Mouse (Mus musculus) brain, embryonic 14.5 days (tissue): ENCODE data around the gene Tctex1d4. TPM values are rescaled to one million over a fixed set of nuclear protein-coding genes. Genes with fewer than 3 reads are reported as not detected.

ENCODE experiments used
- DNase-seq: peaks from one replicate; pipeline ENCODE4 v3.0.0-alpha.2; 2011; ENCODE audit warnings: low read depth
- CTCF ChIP-seq: fragments of 200-500 bp; IDR thresholded peaks from 2 replicates; pipeline ENCODE4 v1.5.1; 2012; ENCODE audit warnings: inconsistent platforms, mild to moderate bottlenecking, moderate library complexity, borderline replicate concordance; ENCODE audit not compliant: insufficient read depth, insufficient read length; ENCODE audit errors: extremely low read depth
- POLR2A ChIP-seq: fragments of 200-500 bp; IDR thresholded peaks from 2 replicates; pipeline ENCODE4 v1.6.1; 2012; ENCODE audit warnings: mild to moderate bottlenecking, inconsistent platforms, borderline replicate concordance; ENCODE audit not compliant: poor library complexity, insufficient read depth, insufficient read length, severe bottlenecking; ENCODE audit errors: extremely low read depth
- polyA plus RNA-seq: library from polyadenylated mRNA; depleted of rRNA; stranded (reverse); fragments of >200 nt; gene quantifications from 2 replicates; pipeline ENCODE4 v1.2.3, GENCODE M21; 2012; rRNA removed

The Tctex1d4 gene
- 0.52 and 0.67 TPM in 2 replicates for polyA plus RNA-seq

- no peak for DNase-seq
- TF ChIP-seq CTCF, result no peak
- TF ChIP-seq POLR2A, result no peak
Measured at GRCm38 (mm10) chr4:117126675-117127290, at the start of gene Tctex1d4. Gene Tctex1d4, plus strand, starts transcription at chr4:117126794.

- TF ChIP-seq POLR2A (no peak), CTCF (no peak)
- no peak for DNase-seq
Measured at GRCm38 (mm10) chr4:117087948-117088640, 38.5 kb upstream of the Tctex1d4 start.

DNA sequence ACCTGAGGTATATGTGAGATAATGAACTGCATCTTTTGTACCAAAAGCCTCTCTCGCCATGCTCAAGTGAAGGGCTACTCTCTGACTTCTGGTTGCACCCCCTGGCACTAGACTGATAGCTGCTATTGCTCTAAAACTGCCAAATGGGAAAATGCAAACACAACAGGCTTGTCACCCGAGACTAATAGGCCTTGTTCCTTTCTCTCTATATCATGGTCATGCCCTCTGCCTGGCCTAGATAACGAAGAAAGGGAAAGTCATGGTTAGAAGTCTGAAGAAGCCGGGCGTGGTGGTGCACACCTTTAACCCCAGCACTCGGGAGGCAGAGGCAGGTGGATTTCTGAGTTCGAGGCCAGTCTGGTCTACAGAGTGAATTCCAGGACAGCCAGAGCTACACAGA, 36.0 kb upstream of the Tctex1d4 start:
- TF ChIP-seq CTCF, result no peak
- TF ChIP-seq POLR2A, result no peak
- DNase-seq, result no peak

GRCm38 (mm10) chr4:117094626-117095361, 31.8 kb upstream of the Tctex1d4 start:
- no peak for DNase-seq
- TF ChIP-seq CTCF (no peak), POLR2A (no peak)

DNA sequence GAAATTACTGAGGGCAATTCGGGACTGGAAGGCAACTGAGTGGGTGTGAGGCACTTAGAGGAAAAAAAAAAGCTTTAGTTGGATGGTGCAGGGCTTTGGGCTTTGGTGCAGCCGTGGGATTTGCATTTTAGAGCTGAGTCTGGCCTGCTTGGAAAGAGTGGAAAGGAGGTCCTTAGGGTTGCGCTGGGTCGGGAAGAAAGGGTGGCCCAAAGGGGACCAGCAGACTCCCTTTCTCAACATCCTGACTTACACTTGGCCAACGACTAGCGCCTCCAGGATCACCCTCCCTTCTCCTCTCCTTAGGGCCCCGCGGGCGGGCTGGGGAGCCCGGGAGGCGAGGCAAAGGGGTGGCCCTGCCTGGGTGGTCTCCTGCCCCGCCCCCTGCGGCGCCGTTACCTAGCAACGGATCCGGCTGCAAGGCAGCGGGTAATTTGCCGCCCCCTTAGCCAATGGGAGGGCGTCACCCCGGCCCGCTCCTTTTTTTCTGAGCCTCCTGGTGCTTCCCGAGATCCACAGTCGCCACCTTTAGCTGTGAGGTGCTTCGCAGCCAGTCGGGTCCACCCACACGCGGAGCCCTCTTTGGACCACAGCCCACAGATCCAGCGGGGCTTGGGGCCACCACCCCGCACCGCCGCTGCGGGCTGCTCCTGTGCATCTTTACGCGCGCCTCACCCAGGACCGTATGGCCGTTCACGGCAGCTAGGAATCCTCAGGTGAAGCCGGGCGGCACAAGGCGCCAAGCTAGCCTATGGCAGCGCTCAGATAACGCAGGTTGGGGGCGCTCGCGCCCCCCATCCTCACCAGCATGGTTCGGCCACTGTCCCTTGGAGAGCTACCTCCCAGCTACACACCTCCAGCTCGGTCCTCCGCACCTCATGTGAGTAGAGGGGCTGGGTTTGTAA, 30.8 kb upstream of the Tctex1d4 start, which contains the start of gene Ptch2:
Gene Ptch2 (plus strand): TSS at position 525 of the 902 bp plus-strand sequence.
- TF ChIP-seq CTCF, result no peak
- TF ChIP-seq POLR2A, result 0 out of 2 replicates have a peak, but pooled peaks have one; percentile 4
- DNase-seq, result peak; percentile 86

DNA sequence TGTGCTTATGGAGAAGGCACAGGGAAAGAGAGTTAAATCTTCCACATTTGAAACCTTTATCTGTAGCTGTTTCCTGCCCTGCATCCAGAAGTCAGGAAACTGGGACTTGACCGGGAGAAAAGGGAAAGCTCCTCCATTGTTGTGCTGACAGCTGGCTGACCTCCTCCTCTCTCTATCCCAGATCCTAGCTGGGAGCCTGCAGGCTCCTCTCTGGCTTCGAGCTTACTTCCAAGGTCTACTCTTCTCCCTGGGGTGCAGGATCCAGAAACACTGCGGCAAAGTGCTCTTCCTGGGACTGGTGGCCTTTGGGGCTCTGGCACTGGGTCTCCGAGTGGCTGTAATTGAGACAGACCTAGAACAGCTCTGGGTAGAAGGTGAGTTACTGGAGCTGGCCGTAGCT, 29.9 kb upstream of the Tctex1d4 start:
- DNase-seq, result no peak
- TF ChIP-seq POLR2A, result no peak
- TF ChIP-seq CTCF, result no peak

GRCm38 (mm10) chr4:117097969-117098763, 28.4 kb upstream of the Tctex1d4 start:
- no peak for TF ChIP-seq CTCF
- TF ChIP-seq POLR2A, result no peak
- no peak for DNase-seq

DNA sequence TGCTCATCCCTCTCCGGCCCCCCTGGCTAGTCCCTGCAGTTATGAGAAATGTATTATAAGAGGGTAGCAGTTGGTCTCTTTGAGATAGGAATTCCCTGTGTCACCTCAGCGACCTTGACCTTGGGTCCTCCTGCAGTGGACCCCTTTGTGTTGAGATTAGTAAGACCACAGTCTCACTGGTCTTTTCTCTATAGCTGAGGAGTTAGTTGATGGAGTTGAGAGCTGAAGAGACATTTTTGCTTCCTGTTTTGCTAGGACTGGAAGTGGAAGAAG, 27.9 kb upstream of the Tctex1d4 start:
- no peak for DNase-seq
- no peak for TF ChIP-seq CTCF
- TF ChIP-seq POLR2A, result no peak

DNA sequence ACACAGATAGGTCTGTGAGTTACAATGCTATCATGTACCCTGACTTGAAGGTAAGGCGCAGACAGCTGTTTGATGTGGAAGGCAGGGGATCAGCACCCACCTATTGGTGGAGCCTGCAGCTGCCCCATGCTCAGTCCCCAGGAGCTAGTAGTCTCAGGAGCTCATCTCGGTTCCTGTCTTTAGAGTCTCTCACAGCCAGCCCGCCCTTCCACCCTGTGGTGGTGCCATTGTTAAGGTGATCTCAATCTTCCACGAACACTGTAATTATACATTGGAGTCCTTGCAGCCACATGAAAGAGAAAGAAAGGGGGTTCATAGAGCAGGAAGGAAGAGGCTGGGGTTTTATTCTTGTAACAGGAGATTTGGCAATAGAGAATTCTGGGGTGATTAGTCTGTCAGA, 26.6 kb upstream of the Tctex1d4 start:
- no peak for DNase-seq
- no peak for TF ChIP-seq POLR2A
- TF ChIP-seq CTCF, result no peak

DNA sequence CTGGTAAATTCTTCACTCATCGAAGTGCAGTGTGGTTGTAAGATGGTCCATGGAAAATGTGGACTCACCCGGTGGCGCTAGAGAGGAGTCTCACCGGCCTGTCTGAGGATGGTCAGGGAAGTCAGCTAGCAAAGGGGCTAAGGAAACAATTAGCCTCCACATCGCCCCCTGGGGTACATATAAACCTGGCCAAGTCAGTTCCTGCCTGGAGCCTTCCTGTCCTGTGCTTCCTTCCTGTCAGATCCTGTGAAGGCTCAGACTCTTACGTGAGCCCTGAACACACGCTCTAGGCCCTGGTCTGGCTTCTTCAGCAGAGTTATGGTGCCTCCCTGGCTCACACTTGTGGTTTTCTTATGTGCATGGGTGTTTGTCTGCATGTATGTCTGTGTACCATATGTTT, 25.4 kb upstream of the Tctex1d4 start:
- peak; percentile 30; the same call in 1 of the 2 replicates for TF ChIP-seq CTCF
- TF ChIP-seq POLR2A, result no peak
- peak; percentile 36 for DNase-seq
